Mouse (Mus musculus) hindbrain, embryonic 16.5 days (tissue): ENCODE data around the gene Dst. TPM values are rescaled to one million over a fixed set of nuclear protein-coding genes. Genes with fewer than 3 reads are reported as not detected.

Source experiments
- ATAC-seq: fragments of 200-750 bp; cut with Nextera tagmentation; 2 replicates; pipeline ENCODE4 v1.8.0; 2017; ENCODE audit warnings: moderate TSS enrichment, moderate library complexity
- H3K27ac ChIP-seq: fragments of 300-500 bp; sonication (generic); 2 replicates; pipeline ENCODE4 v1.5.1; 2014; ENCODE audit warnings: low read depth, mild to moderate bottlenecking, control low read depth, low read length, moderate library complexity
- H3K27me3 ChIP-seq: fragments of 300-500 bp; sonication (generic); replicated peaks from 2 replicates; pipeline ENCODE4 v1.6.1; 2014; ENCODE audit warnings: low read length; ENCODE audit not compliant: control insufficient read depth, insufficient read depth
- H3K36me3 ChIP-seq: fragments of 300-500 bp; sonication (generic); 2 replicates; pipeline ENCODE4 v1.6.1; 2014; ENCODE audit warnings: mild to moderate bottlenecking, low read length, moderate library complexity, mixed read lengths; ENCODE audit not compliant: control insufficient read depth, insufficient read depth
- H3K4me1 ChIP-seq: fragments of 300-500 bp; sonication (generic); 2 replicates; pipeline ENCODE4 v1.6.1; 2014; ENCODE audit warnings: low read depth, low read length; ENCODE audit not compliant: control insufficient read depth, insufficient read depth
- H3K4me2 ChIP-seq: fragments of 300-500 bp; sonication (generic); 2 replicates; pipeline ENCODE4 v1.6.1; 2014; ENCODE audit warnings: mild to moderate bottlenecking, low read length, control low read depth, moderate library complexity
- H3K4me3 ChIP-seq: fragments of 300-500 bp; sonication (generic); 2 replicates; pipeline ENCODE4 v1.5.1; 2014; ENCODE audit warnings: mild to moderate bottlenecking, low read length, control low read depth, moderate library complexity
- H3K9ac ChIP-seq: fragments of 300-500 bp; sonication (generic); 2 replicates; pipeline ENCODE4 v1.6.1; 2014; ENCODE audit warnings: low read depth, mild to moderate bottlenecking, control low read depth, low read length, moderate library complexity
- H3K9me3 ChIP-seq: fragments of 300-500 bp; sonication (generic); 2 replicates; pipeline ENCODE4 v1.6.1; 2014; ENCODE audit warnings: mild to moderate bottlenecking, low read length, moderate library complexity; ENCODE audit not compliant: control insufficient read depth
- WGBS: fragments of 180-500 bp; shearing (Covaris S2); extraction: QIAGEN DNeasy Blood & Tissue Kit; methylation state at CpG from one replicate; pipeline ENCODE4 v1.1.7; 2014; 5-methylcytosine and 5-hydroxymethylcytosine counted together
- polyA plus RNA-seq: library from polyadenylated mRNA; unstranded; fragments of >200 nt; fragmentation: Nextera tagmentation; extraction: Ambion mirVana; gene quantifications from 2 replicates; pipeline ENCODE4 v1.2.1, GENCODE M21; 2015

The Dst gene
- polyA plus RNA-seq, 1 experiment from 2014 or later: 38.3 TPM

GRCm38 (mm10) chr1:34005238-34005725, 97.3 kb downstream of the Dst start:
- Histone ChIP-seq H3K4me2 (peak overlapping the region; percentile 58), H3K27ac (peak overlapping the region; percentile 86), H3K4me3 (peak overlapping the region; percentile 54), H3K9me3 (no peaks in the 10 kb centered on the region), H3K4me1 (peaks cover 34% of the 10 kb centered on the region), H3K9ac (peak overlapping the region; percentile 74), H3K36me3 (no peaks in the 10 kb centered on the region), H3K27me3 (no peaks in the 10 kb centered on the region)
- WGBS: 4% methylated on average over 10 of the region's 10 CpGs
- peak; percentile 12 for ATAC-seq

DNA sequence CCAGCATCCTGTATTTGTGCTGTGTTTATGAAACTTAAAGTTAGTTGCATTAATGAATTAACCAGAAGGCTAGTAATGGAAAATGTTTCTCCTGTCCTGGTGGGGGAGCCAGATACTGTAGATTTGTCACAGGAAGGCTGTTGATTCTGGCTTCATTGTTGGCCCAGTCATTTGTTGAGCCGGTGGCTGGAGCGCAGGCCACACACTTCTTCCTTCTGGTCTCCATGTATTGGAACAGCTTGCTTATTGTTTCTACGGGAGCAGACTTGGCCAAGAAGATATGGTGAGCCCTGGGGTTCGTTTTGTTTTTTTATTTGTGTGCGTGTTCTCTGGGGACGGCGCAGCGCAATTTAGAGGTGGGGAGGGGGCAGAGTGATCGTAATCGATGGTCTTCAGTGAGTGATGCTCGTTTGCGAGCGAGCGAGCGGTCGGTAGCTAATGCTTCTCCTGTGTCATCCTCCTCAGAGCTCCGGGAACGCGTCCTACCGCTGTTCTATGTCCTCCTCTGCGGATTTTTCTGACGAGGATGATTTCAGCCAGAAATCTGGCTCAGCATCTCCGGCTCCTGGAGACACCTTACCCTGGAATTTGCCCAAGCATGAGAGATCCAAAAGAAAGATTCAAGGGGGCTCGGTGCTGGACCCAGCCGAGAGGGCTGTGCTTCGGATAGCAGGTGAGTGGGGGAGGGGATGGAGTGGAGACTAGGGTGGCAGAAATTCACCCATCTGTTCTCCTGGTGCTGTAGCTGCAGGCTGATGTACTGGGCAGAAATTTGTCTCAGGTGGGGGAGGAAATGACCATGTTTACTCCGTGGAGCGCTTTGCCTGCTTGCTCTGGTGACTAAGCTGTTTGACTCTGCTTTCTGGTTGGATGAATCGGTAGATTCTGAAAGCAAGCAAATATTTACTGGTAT, 98.0 kb downstream of the Dst start:
- peaks cover 36% of the 10 kb centered on the region for H3K4me1 ChIP-seq
- H3K27ac ChIP-seq: peak overlapping the region; percentile 86
- peak; percentile 82 for ATAC-seq
- peak overlapping the region; percentile 58 for H3K4me2 ChIP-seq
- no peaks in the 10 kb centered on the region for H3K36me3 ChIP-seq
- H3K27me3 ChIP-seq: no peaks in the 10 kb centered on the region
- H3K9ac ChIP-seq: peak overlapping the region; percentile 74
- H3K4me3 ChIP-seq: peak overlapping the region; percentile 54
- no peaks in the 10 kb centered on the region for H3K9me3 ChIP-seq
- under 1% methylated on average over 29 of the region's 29 CpGs for WGBS

- peaks cover 36% of the 10 kb centered on the region for H3K4me1 ChIP-seq
- H3K36me3 ChIP-seq: no peaks in the 10 kb centered on the region
- no peak for ATAC-seq
- H3K9me3 ChIP-seq: no peaks in the 10 kb centered on the region
- peak overlapping the region; percentile 86 for H3K27ac ChIP-seq
- H3K4me3 ChIP-seq: peak overlapping the region; percentile 54
- H3K4me2 ChIP-seq: peak overlapping the region; percentile 58
- WGBS: 14% methylated on average over 5 of the region's 5 CpGs
- peak overlapping the region; percentile 74 for H3K9ac ChIP-seq
- H3K27me3 ChIP-seq: no peaks in the 10 kb centered on the region
Observed at GRCm38 (mm10) chr1:34006828-34007361, 98.9 kb downstream of the Dst start.

- peaks cover 36% of the 10 kb centered on the region for H3K4me1 ChIP-seq
- ATAC-seq: no peak
- H3K9me3 ChIP-seq: no peaks in the 10 kb centered on the region
- H3K4me2 ChIP-seq: peak overlapping the region; percentile 58
- H3K4me3 ChIP-seq: peak overlapping the region; percentile 54
- no peaks in the 10 kb centered on the region for H3K27me3 ChIP-seq
- no peaks in the 10 kb centered on the region for H3K36me3 ChIP-seq
- peak overlapping the region; percentile 86; the same call in 1 of the 2 replicates for H3K27ac ChIP-seq
- peak overlapping the region; percentile 74 for H3K9ac ChIP-seq
- WGBS: 21% methylated on average over 4 of the region's 4 CpGs
Observed at GRCm38 (mm10) chr1:34007379-34007778, 99.4 kb downstream of the Dst start.

- no peaks in the 10 kb centered on the region for H3K27me3 ChIP-seq
- peak overlapping the region; percentile 79 for H3K27ac ChIP-seq
Observed at GRCm38 (mm10) chr1:34011051-34011677, 103.1 kb downstream of the Dst start.

GRCm38 (mm10) chr1:34011821-34012271, 103.8 kb downstream of the Dst start:
- H3K36me3 ChIP-seq: no peaks in the 10 kb centered on the region
- 3% methylated on average over 16 of the region's 16 CpGs for WGBS
- peak overlapping the region; percentile 86 for H3K4me2 ChIP-seq
- peak overlapping the region; percentile 92 for H3K9ac ChIP-seq
- ATAC-seq: peak; percentile 60
- peak overlapping the region; percentile 83 for H3K4me3 ChIP-seq
- H3K9me3 ChIP-seq: no peaks in the 10 kb centered on the region
- H3K27ac ChIP-seq: peak overlapping the region; percentile 79
- no peaks in the 10 kb centered on the region for H3K27me3 ChIP-seq
- H3K4me1 ChIP-seq: peaks cover 27% of the 10 kb centered on the region

More at GRCm38 (mm10) chr1:34011051-34011677, 103.1 kb downstream of the Dst start:
- Histone ChIP-seq H3K4me3 (peak overlapping the region; percentile 83), H3K9ac (peak overlapping the region; percentile 92), H3K4me2 (peak overlapping the region; percentile 86), H3K36me3 (no peaks in the 10 kb centered on the region), H3K9me3 (no peaks in the 10 kb centered on the region), H3K4me1 (peaks cover 30% of the 10 kb centered on the region)
- WGBS: 0% methylated on average over 27 of the region's 47 CpGs
- ATAC-seq: peak; percentile 80

GRCm38 (mm10) chr1:34013490-34013889, 105.5 kb downstream of the Dst start:
- Histone ChIP-seq H3K27ac (no peak overlapping the region), H3K9ac (no peak overlapping the region), H3K27me3 (no peaks in the 10 kb centered on the region), H3K4me3 (no peak overlapping the region; the same call in 1 of the 2 replicates), H3K9me3 (no peaks in the 10 kb centered on the region), H3K4me2 (no peak overlapping the region), H3K4me1 (peaks cover 11% of the 10 kb centered on the region), H3K36me3 (no peaks in the 10 kb centered on the region)
- WGBS: 84% methylated on average over 5 of the region's 5 CpGs
- ATAC-seq: no peak

- no peaks in the 10 kb centered on the region for H3K36me3 ChIP-seq
- H3K4me1 ChIP-seq: peaks cover 3% of the 10 kb centered on the region; the same call in 1 of the 2 replicates
- H3K4me2 ChIP-seq: no peak overlapping the region
- H3K27me3 ChIP-seq: no peaks in the 10 kb centered on the region
- H3K9ac ChIP-seq: no peak overlapping the region
- H3K4me3 ChIP-seq: no peak overlapping the region
- no peak overlapping the region for H3K27ac ChIP-seq
- H3K9me3 ChIP-seq: no peaks in the 10 kb centered on the region
- WGBS: 65% methylated on average over 15 of the region's 15 CpGs
- no peak for ATAC-seq
Observed at GRCm38 (mm10) chr1:34016780-34017179, 108.8 kb downstream of the Dst start.
